Mouse (Mus musculus): ENCODE data around the gene Sirt2.

DNA sequence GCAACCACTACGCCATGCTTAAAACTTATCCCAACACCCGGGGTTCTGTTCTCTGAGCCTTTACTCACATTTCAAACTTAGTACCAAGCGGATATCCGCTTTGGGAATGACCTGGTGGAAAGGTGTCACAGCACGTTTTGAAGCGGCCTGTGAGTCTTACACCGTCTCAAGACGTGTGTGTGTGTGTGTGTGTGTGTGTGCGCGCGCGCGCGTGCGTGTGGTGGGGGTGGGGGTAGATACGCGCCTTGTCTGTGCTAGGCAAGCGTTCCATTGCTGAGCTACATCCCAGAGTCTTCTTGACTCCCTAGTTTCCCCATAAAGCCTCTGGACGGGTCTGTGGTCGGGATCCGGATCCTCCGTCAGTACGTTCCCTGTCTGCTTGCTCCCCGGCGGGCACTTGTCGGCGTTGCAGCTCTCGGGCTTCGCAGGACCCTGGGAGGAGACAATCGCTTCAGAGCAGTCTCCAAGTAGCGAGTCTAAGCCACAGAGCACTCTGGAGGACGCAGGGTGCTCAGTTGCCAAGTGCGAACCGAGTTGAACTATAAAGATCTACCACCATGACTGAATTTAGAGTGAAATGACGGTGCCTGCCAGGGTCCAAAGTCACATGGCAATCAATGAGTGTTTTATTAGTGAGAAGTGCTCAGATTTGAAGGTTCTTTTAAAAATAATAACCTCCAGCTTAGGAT, 43.0 kb downstream of the Sirt2 start:
- TF ChIP-seq POLR2A (IDR thresholded peaks at IDR 0.05; ENCODE audit: control insufficient read depth, extremely low read depth, insufficient read depth, low read length, poor library complexity) (no peak), CTCF (IDR thresholded peaks at IDR 0.05; ENCODE audit: borderline replicate concordance, control insufficient read depth, extremely low read depth, insufficient read depth, low read length, poor library complexity) (no peak)
